Mouse (Mus musculus): Measurements from ENCODE around the gene Junb.

- no peak for TF ChIP-seq CTCF (IDR thresholded peaks at IDR 0.05; ENCODE audit: low read depth)
- peak; percentile 19; the same call in 1 of the 2 replicates for TF ChIP-seq EP300 (IDR thresholded peaks at IDR 0.05; ENCODE audit: low read depth)
These were observed 9.0 kb downstream of the Junb start, which contains the start of the genes Gm49661, Prdx2 and Rnaseh2a for GRCm38 (mm10) chr8:84969241-84970134.
